Mouse (Mus musculus) adrenal gland, postnatal 0 days (tissue): ENCODE measurements around the gene Samd15. TPM values are rescaled to one million over a fixed set of nuclear protein-coding genes. Genes with fewer than 3 reads are reported as not detected.

Experiments
- polyA plus RNA-seq: library from polyadenylated mRNA; unstranded; fragments of >200 nt; fragmentation: Nextera tagmentation; extraction: Ambion mirVana; gene quantifications from 2 replicates; pipeline ENCODE4 v1.2.1, GENCODE M21; 2015

Gene Samd15
- polyA plus RNA-seq: 8.1 and 10.1 TPM in 2 replicates

GRCm38 (mm10) chr12:87199206-87199972 lies at the start of gene Samd15:
Samd15 (plus strand) TSS chr12:87199723.

GRCm38 (mm10) chr12:87199973-87200586 lies 557 bp downstream of the Samd15 start, which contains the start of gene Tmed8:
Tmed8 (minus strand) TSS chr12:87200454.

GRCm38 (mm10) chr12:87238632-87239031 lies 39.1 kb downstream of the Samd15 start, which contains the start of gene Noxred1:
Noxred1 (minus strand) TSS chr12:87238732.

Other genes with a start within 250 kb of the Samd15 start
- 0.36 and 1.3 TPM in 2 replicates for gene Zdhhc22, start 209.3 kb upstream of the Samd15 start, polyA plus RNA-seq
- 0.22 and 1.1 TPM in 2 replicates for gene Tmem63c, start 178.4 kb upstream of the Samd15 start, polyA plus RNA-seq
- 0.69 and 2.6 TPM in 2 replicates for gene Ngb, start 97.2 kb upstream of the Samd15 start, polyA plus RNA-seq
- 45.8 and 50.3 TPM in 2 replicates for gene Gstz1, start 52.6 kb upstream of the Samd15 start, polyA plus RNA-seq
- gene Pomt2, start 51.8 kb upstream of the Samd15 start, polyA plus RNA-seq: 7.8 and 8.8 TPM in 2 replicates
- gene Tmed8, start 731 bp downstream of the Samd15 start, polyA plus RNA-seq: 1.7 and 2.3 TPM in 2 replicates
- 0.21 TPM in 1 of 2 replicates, not detected in the other for gene Noxred1, start 39.0 kb downstream of the Samd15 start, polyA plus RNA-seq
- 25.7 and 28.9 TPM in 2 replicates for gene Vipas39, start 66.5 kb downstream of the Samd15 start, polyA plus RNA-seq
- 103 and 140 TPM in 2 replicates for gene Ahsa1, start 66.8 kb downstream of the Samd15 start, polyA plus RNA-seq
- gene Ism2, start 100.0 kb downstream of the Samd15 start, polyA plus RNA-seq: 0.65 and 0.66 TPM in 2 replicates
- gene Sptlc2, start 188.6 kb downstream of the Samd15 start, polyA plus RNA-seq: 122 and 210 TPM in 2 replicates
- gene Slirp, start 244.2 kb downstream of the Samd15 start, polyA plus RNA-seq: 540 and 1,068 TPM in 2 replicates
- gene Alkbh1, start 244.3 kb downstream of the Samd15 start, polyA plus RNA-seq: 15.7 and 29.8 TPM in 2 replicates